Mouse (Mus musculus): ENCODE measurements around the gene Tnfsf12. TPM values are rescaled to one million over a fixed set of nuclear protein-coding genes. Genes with fewer than 3 reads are reported as not detected.
"Not testable (repeated sequence)": the region's sequence is repeated elsewhere in the genome, so short reads cannot be mapped to it uniquely, and the experiment has no call there.

Tnfsf12 gene
- polyA plus RNA-seq, 1 experiment from 2014 or later, result 3.3 TPM

DNA sequence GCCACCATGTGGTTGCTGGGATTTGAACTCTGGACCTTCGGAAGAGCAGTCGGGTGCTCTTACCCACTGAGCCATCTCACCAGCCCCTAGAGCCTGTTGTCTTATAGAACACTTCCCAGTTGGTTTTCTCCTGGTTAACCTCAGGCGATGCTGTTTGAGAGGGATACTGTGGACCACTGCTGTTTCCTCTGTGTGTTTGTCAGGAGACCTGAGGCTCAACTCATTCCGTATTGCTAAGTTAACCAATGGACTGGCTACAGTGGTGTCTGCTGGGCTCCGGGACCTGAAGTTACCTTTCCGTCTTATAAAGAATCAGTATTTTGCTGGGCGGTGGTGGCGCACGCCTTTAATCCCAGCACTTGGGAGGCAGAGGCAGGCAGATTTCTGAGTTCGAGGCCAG, 7.2 kb upstream of the Tnfsf12 start:
- not testable (repeated sequence) for H3K36me3 ChIP-seq; ATAC-seq (ENCODE audit: low read depth); H3K4me2 ChIP-seq; H3K9ac ChIP-seq; H3K27ac ChIP-seq (replicated peaks); H3K4me3 ChIP-seq; H3K4me1 ChIP-seq (replicated peaks); H3K27me3 ChIP-seq; H3K9me3 ChIP-seq
- WGBS, result 95% methylated on average over 10 of the region's 10 CpGs

DNA sequence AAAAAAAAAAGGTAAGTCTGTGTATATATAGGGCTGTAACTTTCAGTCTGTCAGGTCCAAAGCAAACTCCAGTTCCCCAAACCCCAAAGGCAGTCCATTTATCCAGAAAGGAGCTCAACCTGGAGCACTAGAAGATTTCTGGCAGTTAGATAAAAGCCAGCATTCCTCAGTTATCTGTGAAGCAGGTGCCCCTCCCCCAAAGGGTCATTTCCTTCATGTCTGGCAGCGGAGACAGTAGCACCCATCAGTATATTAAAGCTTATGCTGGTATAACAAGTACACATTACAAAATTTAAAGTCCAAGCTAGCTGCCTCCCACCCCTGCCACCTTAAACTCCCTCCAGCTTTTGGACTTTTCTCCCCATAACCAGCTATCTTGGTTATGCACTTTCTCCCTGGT, 3.9 kb upstream of the Tnfsf12 start:
- 83% methylated on average over 1 of the region's 1 CpGs for WGBS
- no peak overlapping the region for H3K4me2 ChIP-seq
- ATAC-seq (ENCODE audit: low read depth), result no peak
- no peaks in the 10 kb centered on the region for H3K36me3 ChIP-seq
- H3K9ac ChIP-seq, result no peak overlapping the region
- no peak overlapping the region for H3K4me3 ChIP-seq
- H3K4me1 ChIP-seq (replicated peaks), result peaks cover 12% of the 10 kb centered on the region
- H3K27me3 ChIP-seq, result no peaks in the 10 kb centered on the region
- H3K9me3 ChIP-seq, result no peaks in the 10 kb centered on the region
- H3K27ac ChIP-seq (replicated peaks), result no peak overlapping the region

DNA sequence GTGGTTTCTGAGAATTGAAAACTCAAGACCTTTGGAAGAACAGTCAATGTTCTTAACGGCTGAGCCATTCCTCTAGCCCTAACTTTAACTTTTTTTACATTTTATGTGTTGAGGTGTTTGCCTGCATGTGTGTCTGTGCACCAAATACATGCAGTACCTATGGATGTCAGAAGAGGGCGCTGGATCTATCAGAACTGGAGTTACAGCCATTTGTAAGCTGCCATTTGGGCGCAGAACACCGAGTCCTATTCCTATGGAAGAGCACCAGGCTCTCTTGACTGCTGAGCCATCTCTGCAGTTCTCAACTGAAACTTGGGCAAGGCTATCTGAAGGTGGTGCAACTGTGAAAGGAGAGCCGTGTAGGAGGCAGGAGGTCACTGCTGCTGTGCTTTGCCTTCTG, 2.9 kb upstream of the Tnfsf12 start:
- Histone ChIP-seq H3K4me2 (no peak overlapping the region), H3K27ac (replicated peaks) (no peak overlapping the region), H3K27me3 (no peaks in the 10 kb centered on the region), H3K4me3 (no peak overlapping the region), H3K36me3 (no peaks in the 10 kb centered on the region), H3K9me3 (no peaks in the 10 kb centered on the region), H3K4me1 (replicated peaks) (peaks cover 12% of the 10 kb centered on the region), H3K9ac (no peak overlapping the region)
- ATAC-seq (ENCODE audit: low read depth), result no peak
- 72% methylated on average over 5 of the region's 5 CpGs for WGBS

DNA sequence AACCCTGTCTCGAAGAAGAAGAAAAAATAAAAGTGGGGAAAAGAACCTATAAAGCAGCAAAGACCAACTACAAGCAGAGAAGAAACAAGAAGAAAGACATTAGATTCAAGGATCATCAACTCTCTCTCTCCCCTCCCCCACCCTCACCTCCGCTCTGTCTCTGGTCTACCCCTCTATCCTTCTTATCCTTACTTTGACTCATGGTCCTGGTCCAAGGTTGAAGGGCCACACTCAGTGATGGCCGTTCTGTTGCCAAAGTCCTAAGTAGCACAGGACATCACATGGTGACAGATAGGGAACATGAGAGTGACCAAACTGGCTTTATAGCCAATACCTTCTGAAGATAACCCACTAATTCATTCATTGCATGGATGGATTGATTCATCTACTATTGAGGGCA, 1.7 kb upstream of the Tnfsf12 start:
- WGBS, result 88% methylated on average over 3 of the region's 3 CpGs
- H3K4me3 ChIP-seq, result no peak overlapping the region
- no peaks in the 10 kb centered on the region for H3K36me3 ChIP-seq

DNA sequence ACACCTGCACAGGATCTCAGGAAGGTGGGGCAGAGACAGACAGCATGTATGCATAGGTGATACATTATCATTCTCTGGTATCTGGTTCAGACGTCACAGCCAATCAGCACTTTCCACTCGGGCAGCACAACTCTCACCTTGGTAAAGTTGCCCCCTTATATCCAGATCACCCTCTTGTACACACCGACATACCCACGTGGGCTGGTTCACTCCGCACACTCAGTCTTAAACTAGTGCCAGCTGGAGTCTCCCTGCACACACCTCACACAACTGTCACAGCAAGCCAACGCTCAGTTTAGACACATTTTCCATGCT, 646 bp downstream of the Tnfsf12 start:
- Histone ChIP-seq H3K4me3 (peak overlapping the region; percentile 43), H3K4me2 (peak overlapping the region; percentile 79), H3K4me1 (replicated peaks) (peaks cover 12% of the 10 kb centered on the region), H3K36me3 (no peaks in the 10 kb centered on the region), H3K9me3 (no peaks in the 10 kb centered on the region), H3K9ac (peak overlapping the region; percentile 85), H3K27me3 (no peaks in the 10 kb centered on the region), H3K27ac (replicated peaks) (peak overlapping the region; percentile 20; the same call in 1 of the 2 replicates)
- WGBS, result 29% methylated on average over 6 of the region's 6 CpGs
- ATAC-seq (ENCODE audit: low read depth), result peak; percentile 36; the same call in 1 of the 2 replicates

More for the DNA sequence above, 1.7 kb upstream of the Tnfsf12 start:
- no peaks in the 10 kb centered on the region for H3K27me3 ChIP-seq
- no peak overlapping the region for H3K9ac ChIP-seq
- H3K27ac ChIP-seq (replicated peaks), result no peak overlapping the region
- peaks cover 12% of the 10 kb centered on the region for H3K4me1 ChIP-seq (replicated peaks)
- ATAC-seq (ENCODE audit: low read depth), result no peak
- no peak overlapping the region for H3K4me2 ChIP-seq
- H3K9me3 ChIP-seq, result no peaks in the 10 kb centered on the region

DNA sequence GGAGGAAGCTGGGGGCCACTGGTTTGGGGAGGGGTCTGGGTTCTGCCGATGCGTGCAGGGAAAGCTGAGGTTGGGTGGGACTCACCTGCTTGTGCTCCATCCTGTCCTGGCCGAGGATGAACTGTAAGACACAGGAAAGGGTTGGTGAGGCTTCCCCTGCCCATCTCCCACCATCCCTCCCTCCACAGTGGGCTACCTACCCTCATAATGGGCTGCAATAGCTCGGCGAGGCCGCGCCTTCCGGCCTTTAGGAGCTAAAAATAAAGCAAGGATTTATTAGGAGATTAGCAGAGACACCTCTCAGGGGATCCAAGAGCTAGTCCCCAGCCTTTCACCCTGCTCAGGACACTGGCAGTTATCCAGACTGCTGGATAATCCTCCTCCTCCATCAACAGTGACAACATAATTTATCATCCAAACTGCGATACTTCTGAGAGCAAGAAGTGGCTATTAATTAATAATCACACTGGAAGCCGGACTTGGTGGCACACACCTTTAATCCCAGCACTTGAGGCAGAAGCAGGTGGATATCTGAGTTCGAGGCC, 2.2 kb downstream of the Tnfsf12 start:
- H3K9me3 ChIP-seq, result no peaks in the 10 kb centered on the region
- H3K4me1 ChIP-seq (replicated peaks), result peaks cover 12% of the 10 kb centered on the region
- 68% methylated on average over 11 of the region's 11 CpGs for WGBS
- H3K27ac ChIP-seq (replicated peaks), result no peak overlapping the region
- no peak for ATAC-seq (ENCODE audit: low read depth)
- H3K27me3 ChIP-seq, result no peaks in the 10 kb centered on the region
- H3K4me2 ChIP-seq, result no peak overlapping the region
- no peak overlapping the region for H3K9ac ChIP-seq
- H3K36me3 ChIP-seq, result no peaks in the 10 kb centered on the region
- no peak overlapping the region for H3K4me3 ChIP-seq

DNA sequence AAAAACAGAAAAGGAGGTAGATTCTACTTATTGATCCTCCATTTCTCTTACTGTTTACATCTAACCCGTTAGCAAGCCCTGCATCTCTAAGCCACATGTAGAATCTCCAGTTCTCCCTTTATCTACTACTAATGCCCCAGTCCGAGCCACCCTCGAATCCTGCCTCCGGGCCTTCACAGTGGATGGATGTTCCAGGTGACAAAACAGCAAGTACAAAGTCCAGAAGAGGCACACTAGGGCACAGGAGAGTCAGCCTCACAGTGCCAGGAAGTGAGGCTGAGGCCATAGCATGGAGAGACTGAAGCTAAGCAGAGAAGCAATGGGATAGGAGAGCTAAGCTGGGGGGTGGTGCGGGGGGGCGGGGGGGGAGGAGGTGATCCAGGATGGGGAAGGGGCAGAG, 2.8 kb downstream of the Tnfsf12 start:
- 86% methylated on average over 6 of the region's 6 CpGs for WGBS
- Histone ChIP-seq H3K9ac (no peak overlapping the region), H3K27ac (replicated peaks) (no peak overlapping the region), H3K9me3 (no peaks in the 10 kb centered on the region), H3K4me2 (no peak overlapping the region), H3K27me3 (no peaks in the 10 kb centered on the region), H3K4me1 (replicated peaks) (peaks cover 12% of the 10 kb centered on the region), H3K36me3 (no peaks in the 10 kb centered on the region), H3K4me3 (no peak overlapping the region)
- no peak for ATAC-seq (ENCODE audit: low read depth)

DNA sequence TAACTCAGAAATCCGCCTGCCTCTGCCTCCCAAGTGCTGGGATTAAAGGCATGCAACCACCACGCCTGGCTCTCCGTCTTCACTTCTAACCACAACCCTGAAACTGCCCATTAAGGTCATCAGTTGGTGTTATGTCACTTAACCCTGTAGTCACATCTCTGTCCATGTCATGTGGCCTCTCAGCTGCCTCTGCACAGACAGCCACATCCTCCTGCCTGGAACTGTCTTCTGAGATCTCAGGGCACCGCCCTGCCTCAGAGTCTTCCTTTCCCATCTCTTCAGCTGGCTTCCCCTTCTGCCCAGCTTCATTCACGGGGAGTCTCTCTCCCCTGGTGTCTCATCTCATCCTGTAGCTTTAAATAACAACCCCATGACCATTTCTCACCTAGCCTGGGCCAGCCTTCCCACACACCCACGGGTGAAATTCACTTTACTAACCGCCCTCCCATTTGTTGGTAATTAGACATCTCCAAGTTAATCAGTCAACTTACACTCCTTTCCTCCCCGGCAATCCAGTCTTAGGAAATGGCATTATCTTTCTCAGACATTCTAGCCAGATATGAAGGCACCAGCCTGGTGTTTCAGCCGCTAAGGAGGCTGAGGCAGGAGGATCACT, 3.3 kb downstream of the Tnfsf12 start:
- 74% methylated on average over 9 of the region's 9 CpGs for WGBS
- H3K4me3 ChIP-seq, result no peak overlapping the region
- H3K4me1 ChIP-seq (replicated peaks), result peaks cover 12% of the 10 kb centered on the region
- H3K9ac ChIP-seq, result no peak overlapping the region
- no peak overlapping the region for H3K4me2 ChIP-seq
- no peak overlapping the region for H3K27ac ChIP-seq (replicated peaks)
- no peaks in the 10 kb centered on the region for H3K9me3 ChIP-seq
- H3K27me3 ChIP-seq, result no peaks in the 10 kb centered on the region
- no peak for ATAC-seq (ENCODE audit: low read depth)
- no peaks in the 10 kb centered on the region for H3K36me3 ChIP-seq

DNA sequence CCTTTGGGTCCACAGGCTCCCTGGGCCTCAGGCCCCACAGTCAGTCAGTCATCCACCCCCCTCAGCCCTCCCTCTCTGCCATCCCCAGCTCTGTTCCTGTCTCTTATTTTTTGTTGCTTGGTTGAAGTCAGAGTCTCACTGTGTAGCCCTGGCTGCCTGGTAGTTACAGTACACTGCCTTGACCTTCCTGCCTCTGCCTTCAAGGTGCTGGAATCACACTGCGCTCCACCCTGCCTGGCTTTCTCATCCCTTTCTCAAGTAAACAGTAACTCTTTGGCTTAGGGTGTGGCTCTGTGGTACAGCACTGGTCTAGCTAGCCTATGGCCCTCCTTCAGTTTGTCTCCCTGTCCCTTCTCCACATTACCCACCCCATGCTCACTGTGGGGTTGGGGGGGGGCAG, 5.8 kb downstream of the Tnfsf12 start:
- WGBS, result 96% methylated on average over 1 of the region's 1 CpGs

DNA sequence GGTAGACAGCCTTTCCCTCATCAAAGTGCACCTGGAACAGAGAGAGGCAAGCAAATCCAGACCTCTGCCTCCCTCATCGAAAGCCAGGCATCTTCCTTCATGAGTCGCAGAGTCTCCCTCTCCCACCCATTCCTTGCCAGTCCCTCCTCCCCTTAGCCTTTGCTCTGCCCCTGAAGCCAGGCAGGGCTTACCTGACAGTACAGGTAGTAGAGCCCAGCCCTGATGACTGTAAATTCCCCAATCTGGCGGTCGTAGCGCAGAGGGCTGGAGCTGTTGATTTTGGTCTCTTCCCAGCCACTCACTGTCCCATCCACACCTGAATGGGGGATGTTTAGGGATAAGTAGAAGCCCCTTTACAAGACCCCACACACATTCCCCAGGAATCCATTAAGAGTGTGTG, 8.6 kb downstream of the Tnfsf12 start:
- 0 out of 2 replicates have a peak overlapping the region, but pooled peaks have one; percentile 34 for H3K9ac ChIP-seq
- no peak for ATAC-seq (ENCODE audit: low read depth)
- H3K27me3 ChIP-seq, result no peaks in the 10 kb centered on the region
- H3K27ac ChIP-seq (replicated peaks), result no peak overlapping the region
- WGBS, result 65% methylated on average over 5 of the region's 5 CpGs
- no peak overlapping the region for H3K4me2 ChIP-seq
- H3K36me3 ChIP-seq, result no peaks in the 10 kb centered on the region
- peaks cover 26% of the 10 kb centered on the region for H3K4me1 ChIP-seq (replicated peaks)
- no peak overlapping the region for H3K4me3 ChIP-seq
- H3K9me3 ChIP-seq, result no peaks in the 10 kb centered on the region

More for the DNA sequence above, 5.8 kb downstream of the Tnfsf12 start:
- no peak for ATAC-seq (ENCODE audit: low read depth)
- Histone ChIP-seq H3K9ac (no peak overlapping the region), H3K4me3 (no peak overlapping the region), H3K4me2 (no peak overlapping the region), H3K4me1 (replicated peaks) (peaks cover 15% of the 10 kb centered on the region; the same call in 1 of the 2 replicates), H3K36me3 (no peaks in the 10 kb centered on the region), H3K9me3 (no peaks in the 10 kb centered on the region), H3K27me3 (no peaks in the 10 kb centered on the region), H3K27ac (replicated peaks) (no peak overlapping the region)

DNA sequence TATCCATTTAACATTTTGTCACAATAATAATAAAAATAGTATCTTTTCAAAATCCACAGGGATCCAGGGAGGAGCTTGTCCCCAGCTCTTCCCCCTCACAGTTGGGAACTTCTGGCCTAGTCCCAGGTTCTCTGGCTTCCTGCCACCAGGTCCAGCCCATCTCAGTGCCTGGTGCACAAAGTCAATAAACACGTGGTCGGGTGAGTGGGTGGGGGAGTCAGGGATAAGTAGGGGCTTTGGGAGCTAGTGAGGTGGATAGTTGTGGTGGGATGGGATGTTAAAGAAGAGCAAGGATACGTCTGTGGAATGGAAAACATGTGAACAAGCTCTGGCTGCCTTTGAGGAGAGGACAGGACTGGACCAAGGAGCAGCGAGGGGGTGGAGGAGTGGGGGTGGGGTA, 9.3 kb downstream of the Tnfsf12 start:
- H3K9me3 ChIP-seq, result no peaks in the 10 kb centered on the region
- no peaks in the 10 kb centered on the region for H3K27me3 ChIP-seq
- 19% methylated on average over 4 of the region's 4 CpGs for WGBS
- peaks cover 26% of the 10 kb centered on the region for H3K4me1 ChIP-seq (replicated peaks)
- 0 out of 2 replicates have a peak overlapping the region, but pooled peaks have one; percentile 34 for H3K9ac ChIP-seq
- H3K4me2 ChIP-seq, result no peak overlapping the region
- ATAC-seq (ENCODE audit: low read depth), result no peak
- no peak overlapping the region for H3K27ac ChIP-seq (replicated peaks)
- H3K4me3 ChIP-seq, result no peak overlapping the region
- H3K36me3 ChIP-seq, result no peaks in the 10 kb centered on the region

DNA sequence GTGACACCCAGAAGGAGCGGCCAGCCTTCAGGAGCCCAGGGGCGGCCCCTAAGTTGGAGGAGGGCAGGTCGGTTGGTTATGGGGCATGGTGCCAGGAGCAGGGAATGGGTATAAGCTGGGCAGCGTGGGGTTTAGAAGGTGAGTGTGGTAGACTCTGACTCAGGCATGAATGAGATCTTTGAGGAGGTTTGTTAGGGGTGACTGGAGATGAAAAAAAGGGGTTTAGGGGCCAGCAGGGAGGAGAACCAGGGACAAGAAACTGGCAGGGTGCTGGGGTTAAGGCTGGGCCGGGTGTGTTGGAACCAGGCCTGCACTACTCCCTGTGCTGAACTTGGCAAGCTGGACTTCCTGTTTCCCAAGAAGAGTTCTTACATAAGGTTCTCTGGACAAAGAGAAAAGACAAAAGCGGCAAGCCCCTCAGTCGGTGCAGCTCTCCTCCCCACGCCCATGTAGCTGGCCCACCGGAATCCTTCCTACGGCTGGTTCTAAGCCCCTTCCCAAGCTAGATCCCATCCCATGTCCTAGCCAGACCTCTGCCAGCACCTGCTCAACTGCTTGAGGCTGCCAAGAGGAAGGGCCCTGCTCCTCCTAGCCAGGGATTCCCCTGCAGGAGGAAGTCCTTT, 10.0 kb downstream of the Tnfsf12 start, which contains the start of gene Tnfsf13:
TSS of gene Tnfsf13 (minus strand) at position 259 of the 623 bp plus-strand sequence.
- peak within 1 kb of the TSS; percentile 36 for H3K9ac ChIP-seq
- H3K4me2 ChIP-seq, result no peak within 1 kb of the TSS
- peaks cover 33% of the 10 kb centered on the region for H3K4me1 ChIP-seq (replicated peaks)
- H3K9me3 ChIP-seq, result no peaks in the 10 kb centered on the region
- H3K36me3 ChIP-seq, result no peaks in the 10 kb centered on the region
- 63% methylated on average over 10 of the region's 10 CpGs for WGBS
- H3K27ac ChIP-seq (replicated peaks), result peak within 1 kb of the TSS; percentile 74
- no peak for ATAC-seq (ENCODE audit: low read depth)
- no peaks in the 10 kb centered on the region for H3K27me3 ChIP-seq
- no peak within 1 kb of the TSS for H3K4me3 ChIP-seq
